Mouse (Mus musculus) E14TG2a.4 (cell line): ENCODE measurements around the gene Grip1.

ENCODE experiments used
- CTCF ChIP-seq: conservative IDR thresholded peaks from 2 replicates; pipeline ENCODE4 v1.5.1; 2014; ENCODE audit warnings: low read length
- NANOG ChIP-seq: IDR thresholded peaks from 2 replicates; pipeline ENCODE4 v1.6.1; 2014; ENCODE audit warnings: borderline replicate concordance, low read length, mixed read lengths

- TF ChIP-seq CTCF (no peak), NANOG (peak; percentile 85)
Measured at GRCm38 (mm10) chr10:119483766-119484165, 30.1 kb downstream of the Grip1 start.
